Mouse (Mus musculus) hindbrain, embryonic 14.5 days (tissue): ENCODE results near the gene Htr5a. TPM values are rescaled to one million over a fixed set of nuclear protein-coding genes. Genes with fewer than 3 reads are reported as not detected.

Experiments
- ATAC-seq: fragments of 200-750 bp; cut with Nextera tagmentation; 2 replicates; pipeline ENCODE4 v1.8.0; 2017; ENCODE audit warnings: moderate number of reproducible peaks, mild to moderate bottlenecking, moderate TSS enrichment, moderate library complexity; ENCODE audit not compliant: low FRiP score
- DNase-seq: peaks from one replicate; pipeline ENCODE4 v3.0.0-alpha.2; 2015; ENCODE audit warnings: low spot score
- H3K27ac ChIP-seq: fragments of 300-500 bp; sonication (generic); 2 replicates; pipeline ENCODE4 v1.5.1; 2014; ENCODE audit warnings: mild to moderate bottlenecking, moderate library complexity
- H3K27me3 ChIP-seq: fragments of 300-500 bp; sonication (generic); 2 replicates; pipeline ENCODE4 v1.6.1; 2014; ENCODE audit warnings: mild to moderate bottlenecking, low read length, mixed read lengths; ENCODE audit not compliant: control insufficient read depth, insufficient read depth
- H3K36me3 ChIP-seq: fragments of 300-500 bp; sonication (generic); replicated peaks from 2 replicates; pipeline ENCODE4 v1.6.1; 2014; ENCODE audit not compliant: control insufficient read depth, insufficient read depth
- H3K4me1 ChIP-seq: fragments of 300-500 bp; sonication (generic); replicated peaks from 2 replicates; pipeline ENCODE4 v1.6.1; 2014; ENCODE audit warnings: antibody characterized with exemption, low read length, mixed read lengths; ENCODE audit not compliant: control insufficient read depth, insufficient read depth
- H3K4me2 ChIP-seq: fragments of 300-500 bp; sonication (generic); replicated peaks from 2 replicates; pipeline ENCODE4 v1.6.1; 2014; ENCODE audit warnings: mild to moderate bottlenecking, moderate library complexity
- H3K4me3 ChIP-seq: fragments of 300-500 bp; sonication (generic); replicated peaks from 2 replicates; pipeline ENCODE4 v1.5.1; 2014; ENCODE audit warnings: mild to moderate bottlenecking, low read length
- H3K9ac ChIP-seq: fragments of 300-500 bp; sonication (generic); 2 replicates; pipeline ENCODE4 v1.6.1; 2014
- H3K9me3 ChIP-seq: fragments of 300-500 bp; sonication (generic); 2 replicates; pipeline ENCODE4 v1.6.1; 2016; ENCODE audit warnings: low read length; ENCODE audit not compliant: control insufficient read depth
- WGBS: fragments of 180-500 bp; shearing (Covaris S2); extraction: QIAGEN DNeasy Blood & Tissue Kit; methylation state at CpG from one replicate; pipeline ENCODE4 v1.1.7; 2014; 5-methylcytosine and 5-hydroxymethylcytosine counted together
- polyA plus RNA-seq: library from polyadenylated mRNA; unstranded; fragments of >200 nt; fragmentation: Nextera tagmentation; extraction: Ambion mirVana; gene quantifications from 2 replicates; pipeline ENCODE4 v1.2.1, GENCODE M21; 2014

Htr5a gene
- polyA plus RNA-seq, 1 experiment from 2014 or later: 1.7 TPM

- H3K27me3 ChIP-seq: peaks cover 4% of the 10 kb centered on the region; the same call in 1 of the 2 replicates
- H3K9me3 ChIP-seq: no peaks in the 10 kb centered on the region
- ATAC-seq (no peak), DNase-seq (no peak)
- 0 out of 2 replicates have a peak, but pooled peaks cover 8% of the 10 kb centered on the region for H3K4me1 ChIP-seq
- H3K36me3 ChIP-seq: no peaks in the 10 kb centered on the region
- no peak overlapping the region for H3K27ac ChIP-seq
- no peak overlapping the region for H3K9ac ChIP-seq
- WGBS: 62% methylated on average over 4 of the region's 4 CpGs
- no peak overlapping the region for H3K4me3 ChIP-seq
- no peak overlapping the region for H3K4me2 ChIP-seq
These were observed 3.9 kb upstream of the Htr5a start for GRCm38 (mm10) chr5:27838061-27838460.

GRCm38 (mm10) chr5:27842671-27843320 is 847 bp downstream of the Htr5a start:
- Histone ChIP-seq H3K36me3 (no peaks in the 10 kb centered on the region), H3K27ac (no peak overlapping the region), H3K27me3 (peaks cover 7% of the 10 kb centered on the region; the same call in 1 of the 2 replicates), H3K4me3 (peak overlapping the region; percentile 41), H3K4me1 (0 out of 2 replicates have a peak, but pooled peaks cover 12% of the 10 kb centered on the region), H3K4me2 (peak overlapping the region; percentile 62), H3K9me3 (no peaks in the 10 kb centered on the region), H3K9ac (peak overlapping the region; percentile 65; the same call in 1 of the 2 replicates)
- DNase-seq (no peak), ATAC-seq (0 out of 2 replicates have a peak, but pooled peaks have one; percentile 31)
- whole genome bisulfite sequencing: 73% methylated on average over 28 of the region's 28 CpGs

DNA sequence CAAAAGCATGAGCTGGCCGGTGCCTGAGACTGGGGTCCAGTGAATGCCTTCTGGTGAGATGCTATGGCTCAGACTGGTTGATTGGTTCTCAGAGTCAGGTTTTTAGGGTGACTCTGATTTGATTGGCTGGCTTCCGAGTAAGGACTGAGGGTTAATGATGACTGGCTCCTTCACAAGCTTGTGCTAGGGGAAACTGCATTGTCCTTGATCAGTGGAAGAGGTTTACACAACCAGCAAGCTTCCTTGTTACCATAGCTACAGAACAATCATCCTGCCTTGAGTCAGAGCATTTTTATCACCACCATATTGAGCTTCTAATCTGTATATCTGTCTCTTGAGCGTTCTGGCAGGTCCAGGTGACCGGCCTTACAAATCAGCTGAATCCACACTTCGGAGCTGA is 5.0 kb downstream of the Htr5a start:
- Histone ChIP-seq H3K4me2 (no peak overlapping the region), H3K9ac (no peak overlapping the region), H3K4me3 (no peak overlapping the region), H3K27me3 (peaks cover 7% of the 10 kb centered on the region; the same call in 1 of the 2 replicates), H3K4me1 (0 out of 2 replicates have a peak, but pooled peaks cover 12% of the 10 kb centered on the region), H3K36me3 (no peaks in the 10 kb centered on the region), H3K27ac (no peak overlapping the region), H3K9me3 (no peaks in the 10 kb centered on the region)
- DNase-seq (no peak), ATAC-seq (no peak)
- 64% methylated on average over 5 of the region's 5 CpGs for WGBS

DNA sequence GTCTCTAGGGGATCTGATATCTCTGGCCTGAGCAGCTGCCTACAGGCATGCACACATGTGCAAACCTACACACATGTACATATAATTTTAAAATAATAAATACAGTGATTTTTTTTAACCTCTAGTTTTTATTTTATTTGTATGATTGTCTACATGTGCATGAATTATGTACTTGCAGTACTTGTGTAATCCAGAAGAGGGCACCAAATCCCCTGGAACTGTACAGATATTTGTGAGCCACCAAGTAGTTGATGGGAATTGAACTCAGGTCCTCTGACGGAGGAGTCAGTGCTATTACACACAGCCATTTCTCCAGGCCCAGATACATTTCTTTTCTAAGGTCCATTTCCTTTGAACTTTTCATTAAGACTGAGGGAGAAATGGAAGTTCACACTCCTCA is 12.3 kb downstream of the Htr5a start:
- no peaks in the 10 kb centered on the region for H3K9me3 ChIP-seq
- DNase-seq (no peak), ATAC-seq (no peak)
- no peaks in the 10 kb centered on the region for H3K27me3 ChIP-seq
- WGBS: 55% methylated on average over 1 of the region's 1 CpGs
- H3K4me3 ChIP-seq: no peak overlapping the region
- H3K9ac ChIP-seq: no peak overlapping the region
- H3K36me3 ChIP-seq: no peaks in the 10 kb centered on the region
- H3K4me1 ChIP-seq: no peaks in the 10 kb centered on the region
- H3K27ac ChIP-seq: no peak overlapping the region
- no peak overlapping the region for H3K4me2 ChIP-seq

DNA sequence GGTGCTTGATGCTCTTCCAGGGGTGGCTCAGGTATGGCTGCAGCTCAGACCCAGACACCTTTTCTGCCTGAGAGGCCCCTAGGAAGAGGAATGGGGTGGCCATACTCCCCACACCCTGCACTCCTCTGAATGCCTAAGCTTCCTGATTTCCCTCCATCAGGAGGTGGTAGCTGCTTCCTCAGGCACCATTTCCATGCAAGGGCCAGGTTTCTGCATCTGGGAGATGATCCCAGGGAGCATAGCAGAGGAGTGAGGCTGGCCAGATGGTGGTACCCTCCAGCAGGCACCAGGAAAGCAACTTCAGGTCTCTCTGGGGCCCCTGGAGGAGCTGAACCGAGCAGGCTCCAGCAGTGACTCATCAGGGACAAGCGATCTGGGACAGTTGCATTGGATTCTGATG is 13.8 kb downstream of the Htr5a start:
- Histone ChIP-seq H3K9ac (no peak overlapping the region), H3K4me2 (no peak overlapping the region), H3K36me3 (no peaks in the 10 kb centered on the region), H3K9me3 (no peaks in the 10 kb centered on the region), H3K4me3 (no peak overlapping the region), H3K27ac (no peak overlapping the region), H3K4me1 (no peaks in the 10 kb centered on the region), H3K27me3 (no peaks in the 10 kb centered on the region)
- no peak for DNase-seq
- 88% methylated on average over 2 of the region's 2 CpGs for WGBS
- no peak for ATAC-seq

GRCm38 (mm10) chr5:27873240-27874082 is 31.5 kb downstream of the Htr5a start:
- H3K4me1 ChIP-seq: peaks cover 14% of the 10 kb centered on the region; the same call in 1 of the 2 replicates
- peak overlapping the region; percentile 68 for H3K27ac ChIP-seq
- DNase-seq (peak; percentile 45), ATAC-seq (peak; percentile 94)
- H3K4me3 ChIP-seq: no peak overlapping the region
- 23% methylated on average over 8 of the region's 8 CpGs for WGBS
- H3K9ac ChIP-seq: no peak overlapping the region
- no peaks in the 10 kb centered on the region for H3K27me3 ChIP-seq
- no peaks in the 10 kb centered on the region for H3K36me3 ChIP-seq
- H3K9me3 ChIP-seq: no peaks in the 10 kb centered on the region
- no peak overlapping the region for H3K4me2 ChIP-seq

- peak overlapping the region; percentile 68 for H3K27ac ChIP-seq
- peaks cover 14% of the 10 kb centered on the region; the same call in 1 of the 2 replicates for H3K4me1 ChIP-seq
- no peaks in the 10 kb centered on the region for H3K27me3 ChIP-seq
- H3K9me3 ChIP-seq: no peaks in the 10 kb centered on the region
- no peak overlapping the region for H3K4me3 ChIP-seq
- no peak overlapping the region for H3K4me2 ChIP-seq
- WGBS: 76% methylated on average over 5 of the region's 5 CpGs
- no peak for ATAC-seq
- H3K36me3 ChIP-seq: no peaks in the 10 kb centered on the region
- H3K9ac ChIP-seq: no peak overlapping the region
- DNase-seq: no peak
These were observed 32.3 kb downstream of the Htr5a start for GRCm38 (mm10) chr5:27874211-27874610.

GRCm38 (mm10) chr5:27875341-27876105 is 33.6 kb downstream of the Htr5a start:
- Histone ChIP-seq H3K36me3 (no peaks in the 10 kb centered on the region), H3K27ac (no peak overlapping the region), H3K4me3 (no peak overlapping the region), H3K4me1 (peaks cover 14% of the 10 kb centered on the region; the same call in 1 of the 2 replicates), H3K9me3 (no peaks in the 10 kb centered on the region), H3K27me3 (no peaks in the 10 kb centered on the region), H3K9ac (no peak overlapping the region), H3K4me2 (no peak overlapping the region)
- ATAC-seq (no peak), DNase-seq (no peak)
- WGBS: 67% methylated on average over 4 of the region's 4 CpGs

DNA sequence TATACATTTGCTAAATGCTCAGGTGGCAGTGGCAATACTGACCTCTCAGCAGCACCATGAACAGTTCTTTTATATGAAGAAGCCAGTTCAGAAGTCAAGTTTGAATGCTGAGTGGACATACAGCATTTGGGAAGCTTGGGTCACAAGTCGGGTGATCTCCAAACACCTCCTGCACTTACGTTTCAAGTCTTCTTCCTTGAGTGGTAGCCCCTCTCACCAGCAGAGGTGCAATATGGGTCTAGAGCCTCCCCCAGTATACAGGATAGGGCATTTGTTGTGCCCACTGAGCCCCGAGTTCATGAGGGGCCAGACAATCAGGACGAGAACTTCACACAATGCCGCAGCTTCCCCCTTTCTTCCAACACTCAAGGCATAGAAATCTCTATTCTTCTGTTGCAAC is 36.4 kb downstream of the Htr5a start:
- Histone ChIP-seq H3K4me1 (peaks cover 8% of the 10 kb centered on the region; the same call in 1 of the 2 replicates), H3K9ac (no peak overlapping the region), H3K36me3 (no peaks in the 10 kb centered on the region), H3K4me2 (no peak overlapping the region), H3K4me3 (no peak overlapping the region), H3K27me3 (no peaks in the 10 kb centered on the region), H3K9me3 (no peaks in the 10 kb centered on the region), H3K27ac (no peak overlapping the region)
- ATAC-seq (no peak), DNase-seq (no peak)
- WGBS: 85% methylated on average over 5 of the region's 5 CpGs
